Mouse (Mus musculus) hindbrain, postnatal 0 days (tissue): ENCODE results near the gene Zfp316. TPM values are rescaled to one million over a fixed set of nuclear protein-coding genes. Genes with fewer than 3 reads are reported as not detected.
A peak's percentile ranks its signal among the peaks of the same experiment; 100 is the strongest.

Experiments used
- ATAC-seq: fragments of 200-750 bp; cut with Nextera tagmentation; 2 replicates; pipeline ENCODE4 v1.8.0; 2017; ENCODE audit warnings: mild to moderate bottlenecking, moderate TSS enrichment, moderate library complexity
- DNase-seq: peaks from one replicate; pipeline ENCODE4 v3.0.0-alpha.2; 2015; ENCODE audit warnings: low spot score
- H3K27ac ChIP-seq: fragments of 300-500 bp; sonication (generic); 2 replicates; pipeline ENCODE4 v1.5.1; 2014; ENCODE audit warnings: mild to moderate bottlenecking
- H3K27me3 ChIP-seq: fragments of 300-500 bp; sonication (generic); 2 replicates; pipeline ENCODE4 v1.6.1; 2014; ENCODE audit warnings: low read length, mixed read lengths; ENCODE audit not compliant: insufficient read depth
- H3K36me3 ChIP-seq: fragments of 300-500 bp; sonication (generic); 2 replicates; pipeline ENCODE4 v1.6.1; 2014; ENCODE audit warnings: low read length, mixed read lengths; ENCODE audit not compliant: insufficient read depth
- H3K4me1 ChIP-seq: fragments of 300-500 bp; sonication (generic); 2 replicates; pipeline ENCODE4 v1.6.1; 2014; ENCODE audit warnings: antibody characterized with exemption, low read length, mixed read lengths; ENCODE audit not compliant: insufficient read depth
- H3K4me2 ChIP-seq: fragments of 300-500 bp; sonication (generic); 2 replicates; pipeline ENCODE4 v1.6.1; 2014; ENCODE audit warnings: low read depth, mild to moderate bottlenecking, low read length, moderate library complexity, mixed read lengths
- H3K4me3 ChIP-seq: fragments of 300-500 bp; sonication (generic); 2 replicates; pipeline ENCODE4 v1.5.1; 2014; ENCODE audit warnings: low read length
- H3K9ac ChIP-seq: fragments of 300-500 bp; sonication (generic); replicated peaks from 2 replicates; pipeline ENCODE4 v1.6.1; 2014; ENCODE audit warnings: mild to moderate bottlenecking, low read length, moderate library complexity, mixed read lengths
- H3K9me3 ChIP-seq: fragments of 300-500 bp; sonication (generic); 2 replicates; pipeline ENCODE4 v1.6.1; 2016; ENCODE audit warnings: low read length, mixed read lengths
- CTCF ChIP-seq: IDR thresholded peaks from 2 replicates; pipeline ENCODE4 v1.5.1; 2016; ENCODE audit warnings: antibody characterized with exemption, control low read depth, low read depth
- WGBS: fragments of 180-500 bp; shearing (Covaris S2); extraction: QIAGEN DNeasy Blood & Tissue Kit; methylation state at CpG from one replicate; pipeline ENCODE4 v1.1.7; 2014; 5-methylcytosine and 5-hydroxymethylcytosine counted together
- polyA plus RNA-seq: library from polyadenylated mRNA; unstranded; fragments of >200 nt; fragmentation: Nextera tagmentation; extraction: Ambion mirVana; gene quantifications from 2 replicates; pipeline ENCODE4 v1.2.1, GENCODE M21; 2015
- total RNA-seq: library from RNA; depleted of rRNA; stranded (reverse); fragments of >200 nt; gene quantifications from 2 replicates; pipeline ENCODE4 v1.2.3, GENCODE M21; 2014

Zfp316 gene
- total and polyA plus RNA-seq, 2 experiments from 2014 or later: 5.4 to 28.0 TPM

- DNase-seq: no peak
- WGBS: 97% methylated on average over 26 of the region's 26 CpGs
Observed at GRCm38 (mm10) chr5:143244926-143245325, 24.9 kb downstream of the Zfp316 start.

DNA sequence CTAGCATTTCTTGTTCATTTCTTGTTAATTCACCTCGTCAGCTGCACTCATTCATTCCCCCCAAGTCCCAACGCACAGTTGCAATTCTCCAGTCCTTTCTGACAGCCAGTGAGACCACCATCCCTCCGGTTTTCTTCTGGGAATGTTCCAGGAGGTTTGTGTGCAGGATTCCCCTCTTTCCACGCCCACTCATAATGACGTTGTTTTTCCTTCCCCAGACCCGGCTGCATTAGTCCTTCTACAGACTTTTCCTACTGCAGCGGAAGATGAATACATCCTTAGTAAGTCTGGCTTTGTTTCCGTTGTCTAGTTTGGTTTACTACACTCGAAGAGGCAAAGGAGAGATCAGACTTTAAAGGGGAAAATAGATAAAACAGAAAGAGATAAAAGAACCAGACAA lies 33.8 kb downstream of the Zfp316 start:
- WGBS: 50% methylated on average over 9 of the region's 9 CpGs
- Histone ChIP-seq H3K27ac (0 out of 2 replicates have a peak overlapping the region, but pooled peaks have one; percentile 97), H3K27me3 (no peaks in the 10 kb centered on the region), H3K4me1 (peaks cover 12% of the 10 kb centered on the region), H3K4me3 (peak overlapping the region; percentile 91), H3K9me3 (no peaks in the 10 kb centered on the region), H3K9ac (peak overlapping the region; percentile 91), H3K4me2 (peak overlapping the region; percentile 89), H3K36me3 (peaks cover 16% of the 10 kb centered on the region; the same call in 1 of the 2 replicates)
- TF ChIP-seq CTCF: no peak
- no peak for ATAC-seq
- DNase-seq: no peak

More at GRCm38 (mm10) chr5:143244926-143245325, 24.9 kb downstream of the Zfp316 start:
- Histone ChIP-seq H3K4me2 (no peak overlapping the region), H3K27me3 (no peaks in the 10 kb centered on the region), H3K9ac (no peak overlapping the region), H3K36me3 (peaks cover 72% of the 10 kb centered on the region), H3K4me1 (no peaks in the 10 kb centered on the region), H3K4me3 (no peak overlapping the region), H3K9me3 (no peaks in the 10 kb centered on the region), H3K27ac (no peak overlapping the region)
- ATAC-seq: no peak
- no peak for TF ChIP-seq CTCF

- Histone ChIP-seq H3K9me3 (no peaks in the 10 kb centered on the region), H3K9ac (peak within 1 kb of the TSS; percentile 91), H3K4me1 (peaks cover 12% of the 10 kb centered on the region), H3K4me2 (peak within 1 kb of the TSS; percentile 89), H3K4me3 (peak within 1 kb of the TSS; percentile 91), H3K27me3 (no peaks in the 10 kb centered on the region), H3K27ac (peak within 1 kb of the TSS; percentile 97), H3K36me3 (peaks cover 7% of the 10 kb centered on the region; the same call in 1 of the 2 replicates)
- ATAC-seq: peak; percentile 98
- DNase-seq: peak; percentile 99
- WGBS: 3% methylated on average over 46 of the region's 58 CpGs
- TF ChIP-seq CTCF: peak; percentile 59
Observed at GRCm38 (mm10) chr5:143235028-143235693, 34.7 kb downstream of the Zfp316 start, which contains the start of gene Zfp12. Gene Zfp12, plus strand, starts transcription at chr5:143235163.

GRCm38 (mm10) chr5:143226790-143227189 lies 43.0 kb downstream of the Zfp316 start, which contains the start of gene Spdye4a:
Gene Spdye4a, minus strand, starts transcription at chr5:143226890.
- H3K27me3 ChIP-seq: no peaks in the 10 kb centered on the region
- TF ChIP-seq CTCF: no peak
- no peak within 1 kb of the TSS for H3K4me3 ChIP-seq
- H3K4me2 ChIP-seq: no peak within 1 kb of the TSS
- no peaks in the 10 kb centered on the region for H3K4me1 ChIP-seq
- H3K9me3 ChIP-seq: peaks cover 8% of the 10 kb centered on the region; the same call in 1 of the 2 replicates
- no peak within 1 kb of the TSS for H3K27ac ChIP-seq
- ATAC-seq (no peak), DNase-seq (no peak)
- 86% methylated on average over 3 of the region's 3 CpGs for WGBS
- no peak within 1 kb of the TSS for H3K9ac ChIP-seq
- no peaks in the 10 kb centered on the region for H3K36me3 ChIP-seq

DNA sequence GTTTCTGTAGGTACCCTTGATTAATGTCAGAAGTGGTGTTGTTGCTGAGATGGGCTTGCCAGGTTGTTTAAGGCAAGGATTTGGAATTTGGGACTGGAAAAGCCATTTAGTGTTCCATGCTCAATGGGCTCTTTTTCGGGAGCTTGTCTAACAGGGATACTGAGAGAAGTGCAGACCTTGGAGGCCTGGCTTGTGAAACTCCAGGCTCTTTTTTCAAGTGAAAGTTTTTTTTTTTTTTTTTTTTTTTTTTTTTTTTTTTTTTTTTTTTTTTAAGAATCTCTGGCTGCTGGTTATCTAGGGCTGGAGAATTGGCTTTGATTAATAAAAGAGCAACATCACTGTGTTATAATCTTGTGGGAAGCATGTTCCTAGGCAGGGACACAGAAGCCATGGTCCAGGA lies 47.5 kb downstream of the Zfp316 start:
- H3K27me3 ChIP-seq: no peaks in the 10 kb centered on the region
- no peaks in the 10 kb centered on the region for H3K4me1 ChIP-seq
- H3K9ac ChIP-seq: no peak overlapping the region
- no peak overlapping the region for H3K27ac ChIP-seq
- no peak for DNase-seq
- no peaks in the 10 kb centered on the region for H3K36me3 ChIP-seq
- H3K4me2 ChIP-seq: no peak overlapping the region
- no peak for TF ChIP-seq CTCF
- no peaks in the 10 kb centered on the region for H3K9me3 ChIP-seq
- H3K4me3 ChIP-seq: no peak overlapping the region
- ATAC-seq: no peak
- WGBS: 78% methylated on average over 1 of the region's 1 CpGs

DNA sequence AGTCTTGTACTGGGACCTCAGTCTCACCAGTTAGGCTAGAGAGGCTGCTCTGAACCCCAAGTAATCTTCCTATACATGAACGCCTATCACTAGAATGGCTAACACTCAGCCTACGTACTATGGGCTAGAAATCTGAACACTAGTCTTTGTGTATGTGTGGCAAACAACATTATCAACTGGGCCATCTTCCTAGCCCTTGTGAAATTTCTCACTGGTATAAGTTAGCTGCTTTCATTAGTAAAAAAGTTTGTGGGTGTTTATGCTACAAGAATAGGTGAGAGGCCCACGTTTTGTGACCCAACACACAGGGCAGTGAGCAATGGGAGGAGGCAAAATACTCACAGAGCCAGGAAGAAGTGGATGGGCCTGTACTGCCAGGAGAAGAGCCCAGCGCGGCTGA lies 48.8 kb downstream of the Zfp316 start:
- Histone ChIP-seq H3K27me3 (no peaks in the 10 kb centered on the region), H3K27ac (no peak overlapping the region), H3K9me3 (no peaks in the 10 kb centered on the region), H3K4me3 (no peak overlapping the region), H3K36me3 (no peaks in the 10 kb centered on the region), H3K4me1 (no peaks in the 10 kb centered on the region), H3K9ac (no peak overlapping the region), H3K4me2 (no peak overlapping the region)
- no peak for DNase-seq
- no peak for ATAC-seq
- 79% methylated on average over 5 of the region's 5 CpGs for WGBS
- no peak for TF ChIP-seq CTCF

DNA sequence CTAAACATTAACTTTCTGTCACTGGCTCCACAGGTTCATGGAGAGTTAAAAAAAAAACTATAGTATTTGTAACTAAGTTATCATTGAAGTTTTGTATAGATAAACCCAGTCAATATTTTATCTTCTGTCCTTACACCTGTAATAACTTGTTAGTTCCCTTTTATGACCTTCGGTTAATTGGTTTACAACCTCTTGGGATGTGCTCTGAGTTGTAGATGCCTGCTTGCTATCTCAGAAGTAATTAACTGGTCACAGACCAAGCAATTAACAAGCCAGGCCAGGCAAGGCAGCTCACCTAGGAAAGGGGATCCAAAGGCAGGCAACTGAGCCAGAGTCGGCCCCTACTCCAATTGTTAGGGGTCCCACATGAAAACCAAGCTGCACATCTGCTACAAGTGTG lies 56.0 kb downstream of the Zfp316 start:
- H3K9ac ChIP-seq: no peak overlapping the region
- WGBS: 95% methylated on average over 2 of the region's 2 CpGs
- no peak overlapping the region for H3K27ac ChIP-seq
- no peak for DNase-seq
- no peaks in the 10 kb centered on the region for H3K27me3 ChIP-seq
- H3K4me3 ChIP-seq: no peak overlapping the region
- no peak overlapping the region for H3K4me2 ChIP-seq
- no peaks in the 10 kb centered on the region for H3K9me3 ChIP-seq
- TF ChIP-seq CTCF: no peak
- ATAC-seq: no peak
- H3K4me1 ChIP-seq: no peaks in the 10 kb centered on the region
- H3K36me3 ChIP-seq: no peaks in the 10 kb centered on the region
